9 mouse cellular contexts compared by ENCODE assay signal in the genomic region with DNA sequence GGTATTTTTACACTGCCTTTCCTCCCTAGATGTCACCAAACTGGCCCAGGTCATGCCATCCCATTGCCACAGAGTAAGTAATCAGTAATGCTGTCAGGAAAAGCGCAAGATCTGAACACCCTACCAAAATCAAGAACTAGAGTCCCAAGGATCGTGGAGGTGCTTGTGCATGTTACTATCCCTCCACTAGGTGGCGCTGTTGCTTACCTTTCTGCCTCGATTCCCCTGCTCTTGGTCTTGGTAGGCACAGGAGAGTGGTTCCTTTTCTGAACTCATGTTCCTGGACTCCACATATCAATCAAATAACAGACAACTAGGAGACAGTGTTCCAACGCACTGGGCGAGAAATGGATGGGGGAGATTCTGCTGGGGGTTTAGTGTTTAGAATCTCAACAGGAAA. TPM values are rescaled to one million over a fixed set of nuclear protein-coding genes. Genes with fewer than 3 reads are reported as not detected.
A peak's percentile ranks its signal among the peaks of the same experiment; 100 is the strongest.
DNase-seq lines count a peak whose midpoint lies in the region; ATAC-seq and TF ChIP-seq lines count a peak whose summit lies in the region.
"Had no signal": no experiment of that assay in that cellular context is flagged by ENCODE, and none has a peak within 500 bp of the region (broad histone marks: within the 10 kb centered on the region; RNA-seq: fewer than 3 reads in every experiment).

No protein-coding gene starts in this region.

- no peak for ATAC-seq in hindbrain, embryonic 11.5 days (ENCODE audit: low FRiP score)
- ATAC-seq in hindbrain, embryonic 12.5 days (ENCODE audit: low FRiP score) = no peak
- peak; percentile 61 for ATAC-seq in inflammation-experienced regulatory T-cells, adult 6 months

- peak; percentile 98 for TF ChIP-seq CTCF in bone marrow, adult 2 months (IDR thresholded peaks at IDR 0.05; ENCODE audit: control insufficient read depth, insufficient read depth, low read length)
- peak; percentile 96 for TF ChIP-seq CTCF in embryonic fibroblast, embryonic 13.5 days (IDR thresholded peaks at IDR 0.05; ENCODE audit: borderline replicate concordance, insufficient read depth, low read length)
- peak; percentile 95; the same call in 1 of the 2 replicates for TF ChIP-seq CTCF in testis, adult 2 months (IDR thresholded peaks at IDR 0.05; ENCODE audit: control insufficient read depth, insufficient read depth, insufficient replicate concordance, low read depth, low read length)

- H3K4me2 ChIP-seq in hindbrain, embryonic 11.5 days (replicated peaks; ENCODE audit: low read depth, low read length) = no peak overlapping the region
- no peak overlapping the region for H3K4me2 ChIP-seq in hindbrain, embryonic 12.5 days (replicated peaks)
- H3K4me2 ChIP-seq: stomach, embryonic 15.5 days had no signal

- no peaks in the 10 kb centered on the region for H3K4me1 ChIP-seq in hindbrain, embryonic 11.5 days (replicated peaks; ENCODE audit: control insufficient read depth, insufficient read depth, low read length)
- peaks cover 15% of the 10 kb centered on the region for H3K4me1 ChIP-seq in hindbrain, embryonic 12.5 days
- no peaks in the 10 kb centered on the region for H3K4me1 ChIP-seq in bone marrow, adult 2 months (ENCODE audit: control insufficient read depth, insufficient read depth, low read length)
- no peaks in the 10 kb centered on the region for H3K4me1 ChIP-seq in embryonic fibroblast, embryonic 13.5 days (ENCODE audit: control insufficient read depth, insufficient read depth, low read length)
- no peaks in the 10 kb centered on the region for H3K4me1 ChIP-seq in testis, adult 2 months (ENCODE audit: control insufficient read depth, insufficient read depth, low read length)

- no peaks in the 10 kb centered on the region for H3K27me3 ChIP-seq in hindbrain, embryonic 11.5 days (ENCODE audit: control insufficient read depth, insufficient read depth, low read length)
- no peaks in the 10 kb centered on the region for H3K27me3 ChIP-seq in hindbrain, embryonic 12.5 days
- no peaks in the 10 kb centered on the region for H3K27me3 ChIP-seq in testis, adult 2 months (ENCODE audit: control insufficient read depth, insufficient read depth, low read length)
- H3K27me3 ChIP-seq: stomach, embryonic 15.5 days had no signal

- H3K4me3 ChIP-seq in hindbrain, embryonic 11.5 days (ENCODE audit: low read depth, low read length) = no peak overlapping the region
- H3K4me3 ChIP-seq in hindbrain, embryonic 12.5 days = no peak overlapping the region
- no peak overlapping the region for H3K4me3 ChIP-seq in bone marrow, adult 2 months (replicated peaks; ENCODE audit: control insufficient read depth, low read depth, low read length)
- H3K4me3 ChIP-seq in embryonic fibroblast, embryonic 13.5 days (ENCODE audit: insufficient read depth, low read length) = no peak overlapping the region
- H3K4me3 ChIP-seq in testis, adult 2 months (ENCODE audit: control insufficient read depth, low read depth, low read length) = no peak overlapping the region
- H3K4me3 ChIP-seq: stomach, embryonic 15.5 days had no signal

- H3K9me3 ChIP-seq in hindbrain, embryonic 11.5 days (ENCODE audit: control insufficient read depth, low read length) = no peaks in the 10 kb centered on the region
- H3K9me3 ChIP-seq in hindbrain, embryonic 12.5 days (replicated peaks) = no peaks in the 10 kb centered on the region
- H3K9me3 ChIP-seq: stomach, embryonic 15.5 days had no signal

- no peak overlapping the region for H3K27ac ChIP-seq in hindbrain, embryonic 11.5 days (ENCODE audit: low read depth, low read length)
- H3K27ac ChIP-seq in hindbrain, embryonic 12.5 days = no peak overlapping the region
- no peak overlapping the region for H3K27ac ChIP-seq in bone marrow, adult 2 months (ENCODE audit: control insufficient read depth, insufficient read depth, low read depth, low read length, poor library complexity)
- H3K27ac ChIP-seq in embryonic fibroblast, embryonic 13.5 days (ENCODE audit: insufficient read depth, low read length) = no peak overlapping the region
- H3K27ac ChIP-seq in testis, adult 2 months (ENCODE audit: control insufficient read depth, insufficient read depth, low read depth, low read length) = no peak overlapping the region
- H3K27ac ChIP-seq: stomach, embryonic 15.5 days had no signal

- no peak overlapping the region for H3K9ac ChIP-seq in hindbrain, embryonic 11.5 days (ENCODE audit: low read depth, low read length)
- H3K9ac ChIP-seq in hindbrain, embryonic 12.5 days = no peak overlapping the region
- H3K9ac ChIP-seq: stomach, embryonic 15.5 days had no signal

- WGBS in hindbrain, embryonic 11.5 days = 21% methylated on average over 6 of the region's 6 CpGs
- 22% methylated on average over 6 of the region's 6 CpGs for WGBS in hindbrain, embryonic 12.5 days
- WGBS in bone marrow, adult 2 months = 8% methylated on average over 6 of the region's 6 CpGs

- H3K36me3 ChIP-seq in hindbrain, embryonic 11.5 days (ENCODE audit: control insufficient read depth, insufficient read depth, low read length) = no peaks in the 10 kb centered on the region
- no peaks in the 10 kb centered on the region for H3K36me3 ChIP-seq in hindbrain, embryonic 12.5 days
- no peaks in the 10 kb centered on the region for H3K36me3 ChIP-seq in testis, adult 2 months (ENCODE audit: control insufficient read depth, insufficient read depth, low read length)
- H3K36me3 ChIP-seq: stomach, embryonic 15.5 days had no signal

- no peak for TF ChIP-seq POLR2A in bone marrow, adult 2 months (IDR thresholded peaks at IDR 0.05; ENCODE audit: borderline replicate concordance, control insufficient read depth, low read depth, low read length)
- TF ChIP-seq POLR2A in embryonic fibroblast, embryonic 13.5 days (IDR thresholded peaks at IDR 0.05; ENCODE audit: low read depth, low read length) = no peak
- TF ChIP-seq POLR2A in testis, adult 2 months (IDR thresholded peaks at IDR 0.05; ENCODE audit: control insufficient read depth, low read depth, low read length) = no peak

- intact Hi-C loops in left cerebral cortex, postnatal 25 days (cut with DNase I) = loop anchor here (1.0 to 5.0 kb wide), 4 partner anchors 70 to 284 kb away; partner anchors contain the start of gene Adarb1

- peak; percentile 88 for DNase-seq in hindbrain, embryonic 11.5 days (ENCODE audit: low spot score)
- DNase-seq in left cerebral cortex, postnatal 25 days (ENCODE audit: low spot score in 2 of 2) = peak; percentile 74 to 85
- peak; percentile 83 for DNase-seq in naive thymus-derived CD4-positive, alpha-beta T cell, adult 2 months (ENCODE audit: low read depth)

RNA-seq across cellular contexts. Expression of gene Pofut2, which starts 23.8 kb away (rescaled TPM):
- polyA plus RNA-seq in hindbrain, embryonic 11.5 days (2014; fragmentation: Nextera tagmentation; extraction: Ambion mirVana) = 68.4 and 72.6 TPM in 2 replicates
- polyA plus RNA-seq in hindbrain, embryonic 12.5 days (2016; fragmentation: Nextera tagmentation; extraction: Ambion mirVana) = 81.8 and 92.5 TPM in 2 replicates
- polyA plus RNA-seq in bone marrow, adult 2 months (2011; ENCODE audit: insufficient read depth, insufficient read length, low replicate concordance, missing spikeins) = 4.2 and 8.4 TPM in 2 replicates
- polyA plus RNA-seq in embryonic fibroblast, embryonic 13.5 days (2011; ENCODE audit: insufficient read length, low read depth, missing spikeins) = 91.4 and 101 TPM in 2 replicates
- 10 to 100 TPM; 19.4 to 24.9 (median 19.8) TPM for polyA plus RNA-seq in inflammation-experienced regulatory T-cells, adult 6 months (2017; shearing (Covaris generic))
- 10 to 100 TPM; 32.8 to 35.9 TPM for total RNA-seq in left cerebral cortex, postnatal 25 days (2021)
- polyA plus RNA-seq in testis, adult 2 months (2012; rRNA removed) = 54.0 and 59.9 TPM in 2 replicates
